Mouse (Mus musculus) lung, embryonic 16.5 days (tissue): Measurements from ENCODE around the gene Akt2. TPM values are rescaled to one million over a fixed set of nuclear protein-coding genes. Genes with fewer than 3 reads are reported as not detected.

Experiments used
- ATAC-seq: fragments of 200-750 bp; cut with Nextera tagmentation; 2 replicates; pipeline ENCODE4 v1.8.0; 2017; ENCODE audit warnings: low read depth, mild to moderate bottlenecking, moderate library complexity
- H3K27ac ChIP-seq: fragments of 300-500 bp; sonication (generic); 2 replicates; pipeline ENCODE4 v1.5.1; 2014; ENCODE audit warnings: mild to moderate bottlenecking, control low read depth, low read length
- H3K27me3 ChIP-seq: fragments of 300-500 bp; sonication (generic); 2 replicates; pipeline ENCODE4 v1.6.1; 2014; ENCODE audit warnings: low read depth, low read length, mixed read lengths; ENCODE audit not compliant: control insufficient read depth, insufficient read depth
- H3K36me3 ChIP-seq: fragments of 300-500 bp; sonication (generic); 2 replicates; pipeline ENCODE4 v1.6.1; 2014; ENCODE audit warnings: low read length; ENCODE audit not compliant: control insufficient read depth, insufficient read depth
- H3K4me1 ChIP-seq: fragments of 300-500 bp; sonication (generic); replicated peaks from 2 replicates; pipeline ENCODE4 v1.6.1; 2014; ENCODE audit warnings: low read length, mixed read lengths; ENCODE audit not compliant: control insufficient read depth, insufficient read depth
- H3K4me2 ChIP-seq: fragments of 300-500 bp; sonication (generic); 2 replicates; pipeline ENCODE4 v1.6.1; 2014; ENCODE audit warnings: low read depth, low read length, control low read depth
- H3K4me3 ChIP-seq: fragments of 300-500 bp; sonication (generic); 2 replicates; pipeline ENCODE4 v1.5.1; 2014; ENCODE audit warnings: mild to moderate bottlenecking, low read length, control low read depth
- H3K9ac ChIP-seq: fragments of 300-500 bp; sonication (generic); 2 replicates; pipeline ENCODE4 v1.6.1; 2014; ENCODE audit warnings: low read length, control low read depth
- H3K9me3 ChIP-seq: fragments of 300-500 bp; sonication (generic); 2 replicates; pipeline ENCODE4 v1.6.1; 2016; ENCODE audit warnings: low read length; ENCODE audit not compliant: control insufficient read depth
- WGBS: fragments of 180-500 bp; shearing (Covaris S2); extraction: QIAGEN DNeasy Blood & Tissue Kit; methylation state at CpG from one replicate; pipeline ENCODE4 v1.1.7; 2014; 5-methylcytosine and 5-hydroxymethylcytosine counted together
- polyA plus RNA-seq: library from polyadenylated mRNA; unstranded; fragments of >200 nt; fragmentation: Nextera tagmentation; extraction: Ambion mirVana; gene quantifications from 2 replicates; pipeline ENCODE4 v1.2.1, GENCODE M21; 2015

Gene Akt2
- polyA plus RNA-seq, 1 experiment from 2014 or later = 89.4 TPM

DNA sequence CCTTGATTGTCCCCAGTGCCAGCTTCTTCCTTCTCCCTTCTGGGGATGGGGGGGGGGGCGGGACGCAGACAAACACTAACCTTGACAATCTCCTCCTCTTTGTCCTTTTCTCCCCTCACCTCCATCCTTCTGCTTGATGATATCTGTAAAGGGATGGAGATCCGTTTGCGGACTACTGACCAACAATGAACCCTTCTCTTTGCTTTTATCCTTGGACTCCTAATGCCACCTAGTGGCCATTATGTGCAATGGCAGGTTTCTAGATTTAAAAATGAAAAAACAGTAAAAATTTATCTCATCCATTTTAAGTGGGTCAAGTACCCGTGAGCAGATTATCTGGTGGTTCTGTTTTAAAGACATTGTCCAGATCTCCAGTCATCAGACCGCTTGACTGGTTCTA, 94.3 kb downstream of the Akt2 start:
- H3K27ac ChIP-seq = no peak overlapping the region
- WGBS = 1% methylated on average over 6 of the region's 6 CpGs
- no peaks in the 10 kb centered on the region for H3K9me3 ChIP-seq
- H3K4me2 ChIP-seq = no peak overlapping the region
- ATAC-seq = no peak
- 0 out of 2 replicates have a peak, but pooled peaks cover 5% of the 10 kb centered on the region for H3K4me1 ChIP-seq
- H3K36me3 ChIP-seq = no peaks in the 10 kb centered on the region
- H3K27me3 ChIP-seq = no peaks in the 10 kb centered on the region
- no peak overlapping the region for H3K9ac ChIP-seq
- H3K4me3 ChIP-seq = no peak overlapping the region

- H3K27me3 ChIP-seq = no peaks in the 10 kb centered on the region
- no peak overlapping the region for H3K4me2 ChIP-seq
- H3K4me3 ChIP-seq = no peak overlapping the region
- no peak overlapping the region for H3K9ac ChIP-seq
- WGBS = 85% methylated on average over 1 of the region's 1 CpGs
- no peaks in the 10 kb centered on the region for H3K9me3 ChIP-seq
- 0 out of 2 replicates have a peak, but pooled peaks cover 5% of the 10 kb centered on the region for H3K4me1 ChIP-seq
- no peak overlapping the region for H3K27ac ChIP-seq
- ATAC-seq = no peak
- no peaks in the 10 kb centered on the region for H3K36me3 ChIP-seq
Observed at GRCm38 (mm10) chr7:27687043-27687442, 95.7 kb downstream of the Akt2 start.

- no peak for ATAC-seq
- H3K4me1 ChIP-seq = 0 out of 2 replicates have a peak, but pooled peaks cover 5% of the 10 kb centered on the region
- WGBS = 57% methylated on average over 3 of the region's 3 CpGs
- no peaks in the 10 kb centered on the region for H3K27me3 ChIP-seq
- no peaks in the 10 kb centered on the region for H3K9me3 ChIP-seq
- no peaks in the 10 kb centered on the region for H3K36me3 ChIP-seq
- H3K4me2 ChIP-seq = no peak overlapping the region
- no peak overlapping the region for H3K4me3 ChIP-seq
- H3K27ac ChIP-seq = no peak overlapping the region
- no peak overlapping the region for H3K9ac ChIP-seq
Observed at GRCm38 (mm10) chr7:27687836-27688235, 96.5 kb downstream of the Akt2 start.

GRCm38 (mm10) chr7:27688246-27688788, 97.0 kb downstream of the Akt2 start:
- H3K4me3 ChIP-seq = peak overlapping the region; percentile 54
- peak overlapping the region; percentile 68 for H3K4me2 ChIP-seq
- H3K9me3 ChIP-seq = no peaks in the 10 kb centered on the region
- peak overlapping the region; percentile 72 for H3K9ac ChIP-seq
- no peaks in the 10 kb centered on the region for H3K27me3 ChIP-seq
- no peak overlapping the region for H3K27ac ChIP-seq
- 30% methylated on average over 14 of the region's 14 CpGs for WGBS
- no peaks in the 10 kb centered on the region for H3K36me3 ChIP-seq
- no peak for ATAC-seq
- 0 out of 2 replicates have a peak, but pooled peaks cover 5% of the 10 kb centered on the region for H3K4me1 ChIP-seq

- Histone ChIP-seq H3K27me3 (no peaks in the 10 kb centered on the region), H3K4me3 (peak within 1 kb of the TSS; percentile 54), H3K9ac (peak within 1 kb of the TSS; percentile 72), H3K27ac (no peak within 1 kb of the TSS; the same call in 1 of the 2 replicates), H3K4me1 (0 out of 2 replicates have a peak, but pooled peaks cover 5% of the 10 kb centered on the region), H3K36me3 (no peaks in the 10 kb centered on the region), H3K4me2 (peak within 1 kb of the TSS; percentile 68), H3K9me3 (no peaks in the 10 kb centered on the region)
- WGBS = under 1% methylated on average over 19 of the region's 19 CpGs
- peak; percentile 99 for ATAC-seq
Observed at GRCm38 (mm10) chr7:27688815-27689612, 97.7 kb downstream of the Akt2 start, which contains the start of gene Zfp607b. Gene Zfp607b (plus strand): TSS chr7:27689340.

Other genes with a start within 250 kb of the Akt2 start
- gene Shkbp1, start 235.5 kb upstream of the Akt2 start, polyA plus RNA-seq = 43.6 and 46.2 TPM in 2 replicates
- gene Gm20479, start 234.1 kb upstream of the Akt2 start, polyA plus RNA-seq = 0.52 and 1.1 TPM in 2 replicates
- 0.29 and 0.41 TPM in 2 replicates for gene Sptbn4, start 143.9 kb upstream of the Akt2 start, polyA plus RNA-seq
- 58.3 and 75.9 TPM in 2 replicates for gene Blvrb, start 143.6 kb upstream of the Akt2 start, polyA plus RNA-seq
- gene Sertad3, start 117.8 kb upstream of the Akt2 start, polyA plus RNA-seq = 28.4 and 30.7 TPM in 2 replicates
- 55.6 and 57.3 TPM in 2 replicates for gene Sertad1, start 104.6 kb upstream of the Akt2 start, polyA plus RNA-seq
- 13.0 and 13.6 TPM in 2 replicates for gene Prx, start 92.2 kb upstream of the Akt2 start, polyA plus RNA-seq
- 0.72 and 1.1 TPM in 2 replicates for gene Hipk4, start 68.3 kb upstream of the Akt2 start, polyA plus RNA-seq
- gene Pld3, start 38.3 kb upstream of the Akt2 start, polyA plus RNA-seq = 85.6 and 95.6 TPM in 2 replicates
- gene 2310022A10Rik, start 38.3 kb upstream of the Akt2 start, polyA plus RNA-seq = 22.8 and 24.9 TPM in 2 replicates
- gene Ttc9b, start 62.4 kb downstream of the Akt2 start, polyA plus RNA-seq = 0.29 and 0.40 TPM in 2 replicates
- 4.6 and 5.0 TPM in 2 replicates for gene Map3k10, start 83.0 kb downstream of the Akt2 start, polyA plus RNA-seq
- gene Zfp607b, start 97.8 kb downstream of the Akt2 start, polyA plus RNA-seq = 4.4 and 6.4 TPM in 2 replicates
- 31.8 and 34.2 TPM in 2 replicates for gene Zfp60, start 139.8 kb downstream of the Akt2 start, polyA plus RNA-seq
- 2.3 and 2.4 TPM in 2 replicates for gene Zfp626, start 215.6 kb downstream of the Akt2 start, polyA plus RNA-seq
- 8.4 TPM in 2 replicates for gene Zfp59, start 247.1 kb downstream of the Akt2 start, polyA plus RNA-seq